Mouse (Mus musculus) heart, adult 8-10 months (tissue): ENCODE results near the gene Cyp2c38. TPM values are rescaled to one million over a fixed set of nuclear protein-coding genes. Genes with fewer than 3 reads are reported as not detected.
"Not testable (repeated sequence)": the region's sequence is repeated elsewhere in the genome, so short reads cannot be mapped to it uniquely, and the experiment has no call there.

Source experiments
- DNase-seq: peaks from one replicate; pipeline ENCODE4 v3.0.0; 2022; ENCODE audit warnings: low spot score
- total RNA-seq, 4 experiments: library from RNA; stranded (reverse); gene quantifications; 2 replicates each; pipeline ENCODE4 v1.2.4; 2022

Cyp2c38 gene
- not detected for total RNA-seq

- no peak for DNase-seq
Observed at GRCm38 (mm10) chr19:39462941-39463340, at the start of gene Cyp2c38. Cyp2c38 (minus strand) TSS chr19:39463075.

GRCm38 (mm10) chr19:39510534-39510933 is 47.7 kb upstream of the Cyp2c38 start, which contains the start of gene Cyp2c39:
Cyp2c39 (plus strand) TSS chr19:39510862.
- DNase-seq: no peak

- DNase-seq: no peak
Observed at GRCm38 (mm10) chr19:39509533-39509932, 46.7 kb upstream of the Cyp2c38 start.

GRCm38 (mm10) chr19:39506341-39506740 is 43.5 kb upstream of the Cyp2c38 start:
- no peak for DNase-seq

- not testable (repeated sequence) for DNase-seq
Observed at GRCm38 (mm10) chr19:39483961-39484360, 21.1 kb upstream of the Cyp2c38 start.

- no peak for DNase-seq
Observed at GRCm38 (mm10) chr19:39463923-39464322, 1.0 kb upstream of the Cyp2c38 start.

Other genes starting within 250 kb of the Cyp2c38 start
- not detected for gene Cyp2c29, start 193.7 kb downstream of the Cyp2c38 start, total RNA-seq
- not detected for gene Cyp2c39, start 47.8 kb upstream of the Cyp2c38 start, total RNA-seq
- not detected for gene Cyp2c67, start 186.0 kb upstream of the Cyp2c38 start, total RNA-seq